ENCODE assay signal across 29 mouse cellular contexts in the genomic region with DNA sequence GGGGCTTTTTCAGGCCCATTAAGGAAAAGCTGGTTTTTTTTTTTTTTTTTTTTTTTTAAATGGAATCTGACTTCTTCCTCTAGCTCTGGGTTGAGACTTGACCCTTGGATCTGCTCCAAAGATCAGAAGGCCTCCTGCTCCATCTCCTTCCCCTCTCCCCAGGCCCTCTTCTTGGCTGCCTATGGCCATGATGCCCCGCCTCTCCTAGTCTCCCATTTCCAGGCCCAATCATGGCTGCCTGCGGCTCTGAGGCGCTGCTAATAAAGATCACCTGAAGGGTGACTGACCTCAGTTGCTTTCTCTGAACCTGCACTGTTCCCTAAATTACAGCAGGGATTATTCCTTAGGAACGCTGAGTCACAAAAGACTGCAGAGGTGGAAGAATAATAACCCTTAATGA. TPM values are rescaled to one million over a fixed set of nuclear protein-coding genes. Genes with fewer than 3 reads are reported as not detected.
A peak's percentile ranks its signal among the peaks of the same experiment; 100 is the strongest.
DNase-seq lines count a peak whose midpoint lies in the region; ATAC-seq and TF ChIP-seq lines count a peak whose summit lies in the region.
"Had no signal": no experiment of that assay in that cellular context is flagged by ENCODE, and none has a peak within 500 bp of the region (broad histone marks: within the 10 kb centered on the region; RNA-seq: fewer than 3 reads in every experiment).

No protein-coding gene starts in this region.

- H3K36me3 ChIP-seq in kidney, embryonic 14.5 days (ENCODE audit: control insufficient read depth, insufficient read depth, low read length): no peaks in the 10 kb centered on the region
- no peaks in the 10 kb centered on the region for H3K36me3 ChIP-seq in kidney, adult 2 months (ENCODE audit: control insufficient read depth, insufficient read depth, low read length)
- H3K36me3 ChIP-seq in intestine, postnatal 0 days (ENCODE audit: control insufficient read depth, insufficient read depth): no peaks in the 10 kb centered on the region
- H3K36me3 ChIP-seq: forebrain, embryonic 10.5 days; heart, embryonic 12.5 days; heart, embryonic 15.5 days had no signal

- H3K27ac ChIP-seq in kidney, embryonic 14.5 days (ENCODE audit: low read depth, low read length): no peak overlapping the region
- H3K27ac ChIP-seq in kidney, adult 2 months (ENCODE audit: insufficient read depth, low read depth, low read length): no peak overlapping the region
- no peak overlapping the region for H3K27ac ChIP-seq in intestine, postnatal 0 days (ENCODE audit: low read depth, low read length)
- H3K27ac ChIP-seq: forebrain, embryonic 10.5 days; forebrain, embryonic 13.5 days; gastrocnemius, adult 2 months; heart, embryonic 15.5 days; hindbrain, embryonic 14.5 days; hindbrain, postnatal 0 days had no signal

- no peaks in the 10 kb centered on the region for H3K4me1 ChIP-seq in kidney, embryonic 14.5 days (ENCODE audit: control insufficient read depth, insufficient read depth, low read length)
- H3K4me1 ChIP-seq in kidney, adult 2 months (ENCODE audit: control insufficient read depth, insufficient read depth, low read length): no peaks in the 10 kb centered on the region
- no peaks in the 10 kb centered on the region for H3K4me1 ChIP-seq in intestine, postnatal 0 days (replicated peaks; ENCODE audit: control insufficient read depth, insufficient read depth, low read length)
- H3K4me1 ChIP-seq: forebrain, embryonic 10.5 days; forebrain, embryonic 13.5 days had no signal

- H3K4me2 ChIP-seq in kidney, embryonic 14.5 days (replicated peaks; ENCODE audit: low read depth, low read length): no peak overlapping the region
- no peak overlapping the region for H3K4me2 ChIP-seq in intestine, postnatal 0 days (replicated peaks; ENCODE audit: low read depth)
- H3K4me2 ChIP-seq: forebrain, embryonic 13.5 days; heart, embryonic 12.5 days; heart, embryonic 15.5 days; hindbrain, embryonic 14.5 days had no signal

- peak; percentile 79 for ATAC-seq in kidney, embryonic 14.5 days (ENCODE audit: low FRiP score, low TSS enrichment)
- 0 out of 2 replicates have a peak, but pooled peaks have one; percentile 43 for ATAC-seq in intestine, postnatal 0 days
- ATAC-seq: forebrain, embryonic 13.5 days; forebrain, embryonic 16.5 days; hindbrain, postnatal 0 days had no signal

- 48% methylated on average over 4 of the region's 4 CpGs for WGBS in kidney, embryonic 14.5 days
- 57% methylated on average over 4 of the region's 4 CpGs for WGBS in kidney, adult 2 months
- 60% methylated on average over 4 of the region's 4 CpGs for WGBS in intestine, postnatal 0 days

- TF ChIP-seq POLR2A in kidney, adult 2 months (IDR thresholded peaks at IDR 0.05; ENCODE audit: low read depth, low read length): no peak

- no peak for DNase-seq in kidney, adult 2 months
- DNase-seq in kidney, postnatal 10 days: peak; percentile 15
- no peak for DNase-seq in kidney, adult 8-10 months
- peak; percentile 6 for DNase-seq in brain, adult 2 months (ENCODE audit: low read depth, low spot score)
- no peak for DNase-seq in adrenal gland, postnatal 36 days
- DNase-seq: adrenal gland, adult 2 months; adrenal gland, postnatal 14 days; B cell, adult 2 months; cerebellum, adult 18-20 months; cerebellum, adult 9-10 months; gastrocnemius, adult 2 months; gastrocnemius, postnatal 14 days; heart, adult 18-20 months; heart, postnatal 10 days; heart, postnatal 4 days had no signal

- H3K9me3 ChIP-seq in kidney, embryonic 14.5 days (ENCODE audit: control insufficient read depth, low read length): no peaks in the 10 kb centered on the region
- no peaks in the 10 kb centered on the region for H3K9me3 ChIP-seq in intestine, postnatal 0 days (ENCODE audit: control insufficient read depth)
- H3K9me3 ChIP-seq: forebrain, embryonic 10.5 days; forebrain, embryonic 13.5 days; heart, embryonic 12.5 days; heart, embryonic 15.5 days had no signal

- TF ChIP-seq CTCF in kidney, adult 2 months (conservative IDR thresholded peaks at IDR 0.05; ENCODE audit: insufficient read depth, insufficient read length, low read depth, low read length): no peak
- TF ChIP-seq CTCF in intestine, postnatal 0 days (IDR thresholded peaks at IDR 0.05; ENCODE audit: low read depth): no peak

- H3K4me3 ChIP-seq in kidney, embryonic 14.5 days (ENCODE audit: low read length): no peak overlapping the region
- no peak overlapping the region for H3K4me3 ChIP-seq in kidney, adult 2 months (ENCODE audit: insufficient read depth, low read depth, low read length)
- no peak overlapping the region for H3K4me3 ChIP-seq in intestine, postnatal 0 days (ENCODE audit: low read depth, low read length)
- H3K4me3 ChIP-seq: forebrain, embryonic 10.5 days; forebrain, embryonic 13.5 days; gastrocnemius, adult 2 months; heart, embryonic 12.5 days; heart, embryonic 15.5 days had no signal

- no peaks in the 10 kb centered on the region for H3K27me3 ChIP-seq in kidney, embryonic 14.5 days (ENCODE audit: control insufficient read depth, insufficient read depth, low read length)
- H3K27me3 ChIP-seq in kidney, adult 2 months (replicated peaks; ENCODE audit: control insufficient read depth, insufficient read depth, low read length): no peaks in the 10 kb centered on the region
- no peaks in the 10 kb centered on the region for H3K27me3 ChIP-seq in intestine, postnatal 0 days (replicated peaks; ENCODE audit: control insufficient read depth, insufficient read depth, low read length)
- H3K27me3 ChIP-seq: forebrain, embryonic 13.5 days; heart, embryonic 12.5 days; heart, embryonic 15.5 days had no signal

- H3K9ac ChIP-seq in kidney, embryonic 14.5 days (ENCODE audit: low read depth, low read length): no peak overlapping the region
- H3K9ac ChIP-seq in intestine, postnatal 0 days (ENCODE audit: low read depth, low read length): no peak overlapping the region
- H3K9ac ChIP-seq: forebrain, embryonic 13.5 days; heart, embryonic 12.5 days; heart, embryonic 15.5 days; hindbrain, embryonic 14.5 days had no signal

RNA-seq across cellular contexts. Expression of gene Rnase2b, which starts 11.8 kb away (rescaled TPM):
- not detected in 2 replicates for polyA plus RNA-seq in kidney, embryonic 14.5 days (2014; fragmentation: Nextera tagmentation; extraction: Ambion mirVana)
- not detected in 2 replicates for polyA plus RNA-seq in kidney, adult 2 months (2012; rRNA removed)
- polyA plus RNA-seq in intestine, postnatal 0 days (2015; fragmentation: Nextera tagmentation; extraction: Ambion mirVana): not detected in 2 replicates
- total RNA-seq in adrenal gland, postnatal 36 days (2021): not detected
- total RNA-seq: adrenal gland, adult 2 months; adrenal gland, postnatal 14 days; gastrocnemius, adult 2 months; gastrocnemius, postnatal 14 days; gastrocnemius, postnatal 4 days; heart, adult 18-20 months; heart, postnatal 10 days; heart, postnatal 4 days; hindbrain, postnatal 0 days; MEL had no signal
- polyA plus RNA-seq: adrenal gland, adult 2 months; embryonic facial prominence, embryonic 11.5 days; embryonic facial prominence, embryonic 14.5 days; forebrain, embryonic 10.5 days; forebrain, embryonic 13.5 days; forebrain, embryonic 16.5 days; heart, embryonic 12.5 days; heart, embryonic 15.5 days; hindbrain, embryonic 11.5 days; hindbrain, embryonic 14.5 days; hindbrain, postnatal 0 days had no signal

RNA-seq across cellular contexts. Expression of gene Ang2, which starts 25.1 kb away (rescaled TPM):
- polyA plus RNA-seq in kidney, embryonic 14.5 days (2014; fragmentation: Nextera tagmentation; extraction: Ambion mirVana): not detected in 2 replicates
- polyA plus RNA-seq in kidney, adult 2 months (2012; rRNA removed): not detected in 2 replicates
- polyA plus RNA-seq in intestine, postnatal 0 days (2015; fragmentation: Nextera tagmentation; extraction: Ambion mirVana): not detected in 2 replicates
- total RNA-seq in adrenal gland, postnatal 36 days (2021): not detected
- total RNA-seq: adrenal gland, adult 2 months; adrenal gland, postnatal 14 days; gastrocnemius, adult 2 months; gastrocnemius, postnatal 14 days; gastrocnemius, postnatal 4 days; heart, adult 18-20 months; heart, postnatal 10 days; heart, postnatal 4 days; hindbrain, postnatal 0 days; MEL had no signal
- polyA plus RNA-seq: adrenal gland, adult 2 months; embryonic facial prominence, embryonic 11.5 days; embryonic facial prominence, embryonic 14.5 days; forebrain, embryonic 10.5 days; forebrain, embryonic 13.5 days; forebrain, embryonic 16.5 days; heart, embryonic 12.5 days; heart, embryonic 15.5 days; hindbrain, embryonic 11.5 days; hindbrain, embryonic 14.5 days; hindbrain, postnatal 0 days had no signal

RNA-seq across cellular contexts. Expression of gene Rnase1, which starts 27.3 kb away (rescaled TPM):
- 0.53 and 0.65 TPM in 2 replicates for polyA plus RNA-seq in kidney, embryonic 14.5 days (2014; fragmentation: Nextera tagmentation; extraction: Ambion mirVana)
- 0.25 and 0.39 TPM in 2 replicates for polyA plus RNA-seq in kidney, adult 2 months (2012; rRNA removed)
- polyA plus RNA-seq in intestine, postnatal 0 days (2015; fragmentation: Nextera tagmentation; extraction: Ambion mirVana): 21.7 and 23.3 TPM in 2 replicates
- total RNA-seq in adrenal gland, postnatal 36 days (2021): not detected
- total RNA-seq: adrenal gland, postnatal 14 days; gastrocnemius, adult 2 months; gastrocnemius, postnatal 14 days; gastrocnemius, postnatal 4 days; MEL had no signal
- polyA plus RNA-seq: adrenal gland, adult 2 months; embryonic facial prominence, embryonic 11.5 days; forebrain, embryonic 10.5 days; forebrain, embryonic 13.5 days; forebrain, embryonic 16.5 days; heart, embryonic 12.5 days; hindbrain, embryonic 11.5 days had no signal

RNA-seq across cellular contexts. Expression of gene Ear14, which starts 29.3 kb away (rescaled TPM):
- not detected in 2 replicates for polyA plus RNA-seq in kidney, embryonic 14.5 days (2014; fragmentation: Nextera tagmentation; extraction: Ambion mirVana)
- polyA plus RNA-seq in kidney, adult 2 months (2012; rRNA removed): not detected in 2 replicates
- not detected in 2 replicates for polyA plus RNA-seq in intestine, postnatal 0 days (2015; fragmentation: Nextera tagmentation; extraction: Ambion mirVana)
- not detected for total RNA-seq in adrenal gland, postnatal 36 days (2021)
- total RNA-seq: adrenal gland, adult 2 months; adrenal gland, postnatal 14 days; gastrocnemius, adult 2 months; gastrocnemius, postnatal 14 days; gastrocnemius, postnatal 4 days; heart, adult 18-20 months; heart, postnatal 10 days; heart, postnatal 4 days; hindbrain, postnatal 0 days; MEL had no signal
- polyA plus RNA-seq: adrenal gland, adult 2 months; embryonic facial prominence, embryonic 11.5 days; embryonic facial prominence, embryonic 14.5 days; forebrain, embryonic 10.5 days; forebrain, embryonic 13.5 days; forebrain, embryonic 16.5 days; heart, embryonic 12.5 days; heart, embryonic 15.5 days; hindbrain, embryonic 11.5 days; hindbrain, embryonic 14.5 days; hindbrain, postnatal 0 days had no signal

RNA-seq across cellular contexts. Expression of gene Rnase6, which starts 50.1 kb away (rescaled TPM):
- 0.38 and 0.49 TPM in 2 replicates for polyA plus RNA-seq in kidney, embryonic 14.5 days (2014; fragmentation: Nextera tagmentation; extraction: Ambion mirVana)
- 3.4 and 8.5 TPM in 2 replicates for polyA plus RNA-seq in kidney, adult 2 months (2012; rRNA removed)
- 2.6 and 3.0 TPM in 2 replicates for polyA plus RNA-seq in intestine, postnatal 0 days (2015; fragmentation: Nextera tagmentation; extraction: Ambion mirVana)
- total RNA-seq in adrenal gland, postnatal 36 days (2021): 1 to 10 TPM in 1 of 2 experiments, under 1 TPM in 1; 0.46 to 1.4 TPM
- polyA plus RNA-seq: embryonic facial prominence, embryonic 11.5 days; forebrain, embryonic 13.5 days; hindbrain, embryonic 11.5 days had no signal

Comparison
In these comparisons a context has a peak if more than half of its experiments do, and no peak if none do; other contexts are left out.
1. DNase-seq: peak in kidney, postnatal 10 days (single experiment) and brain, adult 2 months (single experiment); none in kidney, adult 2 months (single experiment), kidney, adult 8-10 months (0 of 2) and adrenal gland, postnatal 36 days (0 of 2).
2. RNA of gene Rnase1, which starts 27.3 kb away (polyA plus RNA-seq): 21.7 to 23.3 TPM in intestine, postnatal 0 days; 0.53 to 0.65 TPM in kidney, embryonic 14.5 days and 0.25 to 0.39 TPM in kidney, adult 2 months; every median in the first group is over 10 times any median in the second.